Mouse (Mus musculus) midbrain, postnatal 0 days (tissue): Measurements from ENCODE around the gene Arap2. TPM values are rescaled to one million over a fixed set of nuclear protein-coding genes. Genes with fewer than 3 reads are reported as not detected.

Source experiments
- ATAC-seq: fragments of 200-750 bp; cut with Nextera tagmentation; 2 replicates; pipeline ENCODE4 v1.8.0; 2017; ENCODE audit warnings: moderate number of reproducible peaks, mild to moderate bottlenecking, moderate TSS enrichment, moderate library complexity; ENCODE audit not compliant: low FRiP score
- DNase-seq: peaks from one replicate; pipeline ENCODE4 v3.0.0-alpha.2; 2015; ENCODE audit warnings: low spot score
- H3K27ac ChIP-seq: fragments of 300-500 bp; sonication (generic); 2 replicates; pipeline ENCODE4 v1.5.1; 2014; ENCODE audit warnings: low read depth, mild to moderate bottlenecking, low read length, mixed read lengths
- H3K27me3 ChIP-seq: fragments of 300-500 bp; sonication (generic); 2 replicates; pipeline ENCODE4 v1.6.1; 2014; ENCODE audit warnings: low read length, control low read depth, mixed read lengths; ENCODE audit not compliant: insufficient read depth
- H3K36me3 ChIP-seq: fragments of 300-500 bp; sonication (generic); 2 replicates; pipeline ENCODE4 v1.6.1; 2014; ENCODE audit warnings: low read length, control low read depth, mixed read lengths; ENCODE audit not compliant: insufficient read depth
- H3K4me1 ChIP-seq: fragments of 300-500 bp; sonication (generic); 2 replicates; pipeline ENCODE4 v1.6.1; 2014; ENCODE audit warnings: mild to moderate bottlenecking, control low read depth, antibody characterized with exemption, low read length, mixed read lengths; ENCODE audit not compliant: insufficient read depth
- H3K4me2 ChIP-seq: fragments of 300-500 bp; sonication (generic); 2 replicates; pipeline ENCODE4 v1.6.1; 2014; ENCODE audit warnings: low read depth, mild to moderate bottlenecking, low read length, mixed read lengths; ENCODE audit not compliant: poor library complexity, severe bottlenecking
- H3K4me3 ChIP-seq: fragments of 300-500 bp; sonication (generic); 2 replicates; pipeline ENCODE4 v1.5.1; 2014; ENCODE audit warnings: low read depth, mild to moderate bottlenecking, low read length, moderate library complexity
- H3K9ac ChIP-seq: fragments of 300-500 bp; sonication (generic); replicated peaks from 2 replicates; pipeline ENCODE4 v1.6.1; 2014; ENCODE audit warnings: mild to moderate bottlenecking, low read length, moderate library complexity, mixed read lengths; ENCODE audit not compliant: poor library complexity, severe bottlenecking
- H3K9me3 ChIP-seq: fragments of 300-500 bp; sonication (generic); 2 replicates; pipeline ENCODE4 v1.6.1; 2016; ENCODE audit warnings: low read length, control low read depth
- CTCF ChIP-seq: IDR thresholded peaks from 2 replicates; pipeline ENCODE4 v1.5.1; 2016; ENCODE audit warnings: antibody characterized with exemption, mild to moderate bottlenecking
- WGBS: fragments of 180-500 bp; shearing (Covaris S2); extraction: QIAGEN DNeasy Blood & Tissue Kit; methylation state at CpG from one replicate; pipeline ENCODE4 v1.1.7; 2014; 5-methylcytosine and 5-hydroxymethylcytosine counted together
- polyA plus RNA-seq: library from polyadenylated mRNA; unstranded; fragments of >200 nt; fragmentation: Nextera tagmentation; extraction: Ambion mirVana; gene quantifications from 2 replicates; pipeline ENCODE4 v1.2.1, GENCODE M21; 2015
- total RNA-seq: library from RNA; depleted of rRNA; stranded (reverse); fragments of >200 nt; gene quantifications from 2 replicates; pipeline ENCODE4 v1.2.3, GENCODE M21; 2014

The Arap2 gene
- total and polyA plus RNA-seq, 2 experiments from 2014 or later = 10.8 to 16.7 TPM

- Histone ChIP-seq H3K4me2 (no peak overlapping the region), H3K4me1 (no peaks in the 10 kb centered on the region), H3K9me3 (no peaks in the 10 kb centered on the region), H3K9ac (no peak overlapping the region), H3K4me3 (no peak overlapping the region), H3K36me3 (no peaks in the 10 kb centered on the region), H3K27ac (no peak overlapping the region), H3K27me3 (no peaks in the 10 kb centered on the region)
- no peak for TF ChIP-seq CTCF
- DNase-seq = no peak
- 85% methylated on average over 3 of the region's 3 CpGs for WGBS
- no peak for ATAC-seq
Measured at GRCm38 (mm10) chr5:62723261-62724105, 42.5 kb downstream of the Arap2 start.

DNA sequence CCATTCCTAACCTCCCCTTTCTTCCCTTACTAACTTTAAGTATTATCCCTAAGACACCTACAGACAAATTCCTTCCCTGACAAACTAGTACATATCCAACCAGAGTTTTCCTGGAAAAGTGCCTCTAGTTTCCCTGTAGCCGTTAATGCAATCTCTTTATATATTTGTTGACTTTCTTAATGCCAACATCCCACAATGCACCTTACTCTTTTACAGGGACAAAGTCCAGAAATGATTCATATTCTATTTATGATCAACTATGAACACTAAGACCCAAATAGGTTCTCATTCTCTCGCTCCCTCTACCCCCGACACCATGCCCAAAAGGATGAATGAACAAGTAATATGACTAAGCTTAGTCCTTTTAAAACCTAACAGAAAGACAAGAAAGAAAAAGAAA, 49.5 kb downstream of the Arap2 start:
- no peak for ATAC-seq

DNA sequence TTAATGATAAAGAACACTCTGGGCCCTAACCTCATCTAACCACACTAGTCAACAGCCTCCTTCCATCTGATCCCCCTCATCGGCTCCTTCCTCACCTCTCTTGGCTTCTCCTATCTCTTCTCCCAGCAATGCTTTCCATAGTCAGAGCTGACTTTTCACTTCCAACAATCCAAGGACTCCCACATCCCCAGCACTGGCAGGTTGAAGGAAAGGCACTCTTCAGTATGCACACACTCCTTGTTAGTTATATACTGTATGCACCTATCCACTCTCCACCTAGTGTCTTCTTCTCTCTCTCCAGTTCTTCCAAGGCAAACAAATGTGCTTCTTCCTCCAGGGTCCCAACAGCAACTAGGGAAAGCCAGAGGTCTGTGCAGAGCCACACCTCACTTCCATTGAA, 50.0 kb downstream of the Arap2 start:
- Histone ChIP-seq H3K27ac (no peak overlapping the region), H3K4me2 (no peak overlapping the region), H3K4me1 (no peaks in the 10 kb centered on the region), H3K9me3 (no peaks in the 10 kb centered on the region), H3K4me3 (no peak overlapping the region), H3K36me3 (no peaks in the 10 kb centered on the region), H3K9ac (no peak overlapping the region), H3K27me3 (no peaks in the 10 kb centered on the region)
- DNase-seq = no peak
- no peak for ATAC-seq
- WGBS = 93% methylated on average over 1 of the region's 1 CpGs
- no peak for TF ChIP-seq CTCF

More for the DNA sequence above, 49.5 kb downstream of the Arap2 start:
- no peak for TF ChIP-seq CTCF
- Histone ChIP-seq H3K4me3 (no peak overlapping the region), H3K4me2 (no peak overlapping the region), H3K36me3 (no peaks in the 10 kb centered on the region), H3K9ac (no peak overlapping the region), H3K27ac (no peak overlapping the region), H3K4me1 (no peaks in the 10 kb centered on the region), H3K9me3 (no peaks in the 10 kb centered on the region), H3K27me3 (no peaks in the 10 kb centered on the region)
- 92% methylated on average over 3 of the region's 3 CpGs for WGBS
- DNase-seq = no peak

- Histone ChIP-seq H3K4me1 (no peaks in the 10 kb centered on the region), H3K4me2 (no peak overlapping the region), H3K36me3 (no peaks in the 10 kb centered on the region), H3K27me3 (no peaks in the 10 kb centered on the region), H3K9ac (no peak overlapping the region), H3K9me3 (no peaks in the 10 kb centered on the region), H3K4me3 (no peak overlapping the region), H3K27ac (no peak overlapping the region)
- DNase-seq = no peak
- WGBS = 73% methylated on average over 4 of the region's 4 CpGs
- ATAC-seq = no peak
- no peak for TF ChIP-seq CTCF
Measured at GRCm38 (mm10) chr5:62715436-62715835, 50.5 kb downstream of the Arap2 start.

DNA sequence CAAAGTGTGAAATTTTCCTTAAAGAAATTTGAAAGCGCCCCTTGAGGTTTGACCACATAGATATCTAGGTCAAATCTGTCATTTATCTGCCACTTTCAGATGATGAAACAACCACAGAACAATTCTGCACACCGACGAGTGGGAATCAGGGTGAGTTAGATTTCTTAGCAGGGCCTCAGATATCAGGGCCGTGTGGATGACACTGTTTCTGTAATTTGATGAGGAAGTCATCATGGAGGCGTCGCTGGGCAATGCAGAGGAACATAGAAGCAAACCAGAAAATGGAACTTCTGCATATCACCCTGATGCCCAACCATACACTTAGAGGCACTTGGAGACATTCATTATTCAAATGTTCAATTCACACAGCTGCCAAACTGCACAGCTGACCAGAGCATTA, 55.0 kb downstream of the Arap2 start:
- no peak for ATAC-seq
- Histone ChIP-seq H3K27me3 (no peaks in the 10 kb centered on the region), H3K27ac (no peak overlapping the region), H3K4me3 (no peak overlapping the region), H3K36me3 (no peaks in the 10 kb centered on the region), H3K9ac (no peak overlapping the region), H3K9me3 (no peaks in the 10 kb centered on the region), H3K4me1 (no peaks in the 10 kb centered on the region), H3K4me2 (no peak overlapping the region)
- TF ChIP-seq CTCF = no peak
- no peak for DNase-seq
- WGBS = 84% methylated on average over 6 of the region's 6 CpGs

GRCm38 (mm10) chr5:62706900-62707299, 59.1 kb downstream of the Arap2 start:
- TF ChIP-seq CTCF = peak; percentile 92
- ATAC-seq = peak; percentile 89

More at GRCm38 (mm10) chr5:62706900-62707299, 59.1 kb downstream of the Arap2 start:
- Histone ChIP-seq H3K36me3 (no peaks in the 10 kb centered on the region), H3K27me3 (no peaks in the 10 kb centered on the region), H3K9ac (0 out of 2 replicates have a peak overlapping the region, but pooled peaks have one; percentile 14), H3K27ac (no peak overlapping the region), H3K4me1 (no peaks in the 10 kb centered on the region), H3K4me2 (0 out of 2 replicates have a peak overlapping the region, but pooled peaks have one; percentile 15), H3K4me3 (no peak overlapping the region), H3K9me3 (no peaks in the 10 kb centered on the region)
- peak; percentile 88 for DNase-seq
- WGBS = 9% methylated on average over 7 of the region's 7 CpGs
